Mouse (Mus musculus) CH12.LX (cell line): ENCODE measurements at regions not wholly inside any gene's neighbourhood (a gene's known extent, or its start where the extent isn't known, plus 50 kb on each side); places are given as distances from the start of the nearest gene placed in this dataset.

ENCODE experiments used
- DNase-seq: peaks from one replicate; pipeline ENCODE4 v3.0.0-alpha.2; 2013; ENCODE audit errors: extremely low read depth
- H3K27ac ChIP-seq: 2 replicates; pipeline ENCODE4 v1.5.1; 2012; ENCODE audit warnings: low read depth, mild to moderate bottlenecking, control low read depth, moderate library complexity; ENCODE audit not compliant: insufficient read depth
- H3K27me3 ChIP-seq: replicated peaks from 2 replicates; pipeline ENCODE3; 2012; ENCODE audit warnings: inconsistent platforms
- H3K36me3 ChIP-seq, 2 experiments: replicated peaks in 1 of 2; 2 replicates each; pipeline versions ENCODE3 to v1.6.1; 2012; ENCODE audit warnings: inconsistent platforms in 1 of 2, low read length in 1 of 2, mild to moderate bottlenecking in 1 of 2, mixed read lengths in 1 of 2, moderate library complexity in 1 of 2; ENCODE audit not compliant: control insufficient read depth in 1 of 2, insufficient read depth in 1 of 2
- H3K4me1 ChIP-seq, 2 experiments: 2 replicates each; pipeline ENCODE4 v1.6.1; 2012; ENCODE audit warnings: inconsistent platforms in 1 of 2, moderate library complexity in 1 of 2; ENCODE audit not compliant: insufficient read depth in 2 of 2, control insufficient read depth in 1 of 2
- H3K4me2 ChIP-seq: 2 replicates; pipeline ENCODE4 v1.6.1; 2012; ENCODE audit warnings: low read depth, mild to moderate bottlenecking, control low read depth; ENCODE audit not compliant: poor library complexity, insufficient read depth, severe bottlenecking
- H3K4me3 ChIP-seq, 3 experiments: fragments of 150-350 bp in 1 of 3; sonication (generic) in 1 of 3; replicated peaks in 1 of 3; 2 replicates each; pipeline versions ENCODE3 to v1.5.1; 2011 to 2012; ENCODE audit warnings: low read depth in 2 of 3, low read length in 2 of 3, mild to moderate bottlenecking in 2 of 3, moderate library complexity in 2 of 3, control low read depth in 1 of 3, improper control_type of control experiment in 1 of 3, inconsistent platforms in 1 of 3, mixed read lengths in 1 of 3; ENCODE audit not compliant: poor library complexity in 1 of 3
- H3K79me2 ChIP-seq: replicated peaks from 2 replicates; pipeline ENCODE4 v1.6.1; 2012; ENCODE audit warnings: mild to moderate bottlenecking, moderate library complexity; ENCODE audit not compliant: control insufficient read depth, poor library complexity, insufficient read depth, severe bottlenecking; ENCODE audit errors: extremely low read depth
- H3K9ac ChIP-seq: 2 replicates; pipeline ENCODE4 v1.6.1; 2012; ENCODE audit warnings: low read depth, mild to moderate bottlenecking, control low read depth, moderate library complexity; ENCODE audit not compliant: insufficient read depth
- H3K9me3 ChIP-seq: replicated peaks from 2 replicates; pipeline ENCODE3; 2012; ENCODE audit warnings: low read length, inconsistent platforms, mixed read lengths
- CHD1 ChIP-seq: IDR thresholded peaks from 2 replicates; pipeline ENCODE4 v1.6.1; 2012; ENCODE audit warnings: low read depth, low read length, improper control_type of control experiment, inconsistent platforms
- EP300 ChIP-seq: IDR thresholded peaks from 2 replicates; pipeline ENCODE4 v1.6.1; 2011; ENCODE audit warnings: low read length, improper control_type of control experiment
- ETS1 ChIP-seq: conservative IDR thresholded peaks from 2 replicates; pipeline ENCODE4 v1.6.1; 2012; ENCODE audit warnings: low read depth, mild to moderate bottlenecking, inconsistent platforms, low read length, improper control_type of control experiment, moderate library complexity
- GABPA ChIP-seq: IDR thresholded peaks from 2 replicates; pipeline ENCODE4 v1.6.1; 2012; ENCODE audit warnings: low read depth, low read length, improper control_type of control experiment, inconsistent platforms; ENCODE audit not compliant: insufficient replicate concordance
- IRF4 ChIP-seq: IDR thresholded peaks from 2 replicates; pipeline ENCODE4 v1.6.1; 2014; ENCODE audit warnings: low read depth, mild to moderate bottlenecking, inconsistent platforms, low read length, improper control_type of control experiment
- JUN ChIP-seq: IDR thresholded peaks from 2 replicates; pipeline ENCODE4 v1.6.1; 2011; ENCODE audit warnings: low read depth, mild to moderate bottlenecking, low read length, improper control_type of control experiment, moderate library complexity; ENCODE audit not compliant: insufficient read depth
- JUND ChIP-seq: conservative IDR thresholded peaks from 2 replicates; pipeline ENCODE4 v1.6.1; 2011; ENCODE audit warnings: low read depth, low read length, improper control_type of control experiment
- KAT2A ChIP-seq: IDR thresholded peaks from 2 replicates; pipeline ENCODE4 v1.6.1; 2012; ENCODE audit warnings: low read length, improper control_type of control experiment, inconsistent platforms; ENCODE audit not compliant: insufficient replicate concordance
- MAX ChIP-seq: IDR thresholded peaks from 2 replicates; pipeline ENCODE4 v1.6.1; 2011; ENCODE audit warnings: low read length, improper control_type of control experiment
- MEF2A ChIP-seq: IDR thresholded peaks from 2 replicates; pipeline ENCODE4 v1.6.1; 2014; ENCODE audit warnings: low read depth, mild to moderate bottlenecking, inconsistent platforms, low read length, improper control_type of control experiment, borderline replicate concordance
- MXI1 ChIP-seq: IDR thresholded peaks from 2 replicates; pipeline ENCODE4 v1.6.1; 2011; ENCODE audit warnings: mild to moderate bottlenecking, low read depth, low read length, improper control_type of control experiment
- MYC ChIP-seq: IDR thresholded peaks from 2 replicates; pipeline ENCODE4 v1.6.1; 2011; ENCODE audit warnings: low read depth, mild to moderate bottlenecking, improper control_type of control experiment, low read length
- SIN3A ChIP-seq: IDR thresholded peaks from 2 replicates; pipeline ENCODE4 v1.6.1; 2012; ENCODE audit warnings: low read length, improper control_type of control experiment, inconsistent platforms
- USF1 ChIP-seq: IDR thresholded peaks from 2 replicates; pipeline ENCODE4 v1.6.1; 2014; ENCODE audit warnings: low read depth, mild to moderate bottlenecking, inconsistent platforms, low read length, improper control_type of control experiment
- ZC3H11A ChIP-seq: IDR thresholded peaks from 2 replicates; pipeline ENCODE4 v1.6.1; 2012; ENCODE audit warnings: low read depth, mild to moderate bottlenecking, inconsistent platforms, low read length, improper control_type of control experiment
- dilution Hi-C: fragments of 300-500 bp; cut with MboI; formaldehyde crosslinking; loops from 2 replicates; pipeline ENCODE4 v1.14.3; 2020; ENCODE audit warnings: low sequenced_read_pairs; ENCODE audit not compliant: extremely low pct_unique_long_range_greater_than_20kb, extremely low pct_ligation_motif_present
- in situ Hi-C: fragments of 300-500 bp; cut with MboI; formaldehyde crosslinking; loops from 3 replicates; pipeline ENCODE4 v1.14.3; 2019; ENCODE audit warnings: low sequenced_read_pairs, low pct_ligation_motif_present, low pct_unique_long_range_greater_than_20kb, mixed read lengths

GRCm38 (mm10) chr2:79575074-79575473 lies 60.1 kb upstream of the Itprid2 start:
- in situ Hi-C loops: no loop called here
- TF ChIP-seq KAT2A (no peak), JUN (no peak), GABPA (no peak), MXI1 (no peak), MEF2A (no peak), USF1 (no peak), IRF4 (no peak)
- no peaks in the 10 kb centered on the region for H3K79me2 ChIP-seq
- no peak overlapping the region for H3K4me3 ChIP-seq
- no peak overlapping the region for H3K4me2 ChIP-seq
- H3K9ac ChIP-seq: no peak overlapping the region
- dilution Hi-C loops: no loop called here
- H3K36me3 ChIP-seq: no peaks in the 10 kb centered on the region
- H3K9me3 ChIP-seq: no peaks in the 10 kb centered on the region
- H3K4me1 ChIP-seq: no peaks in the 10 kb centered on the region
- no peak overlapping the region for H3K27ac ChIP-seq
- no peak for DNase-seq
- H3K27me3 ChIP-seq: no peaks in the 10 kb centered on the region

GRCm38 (mm10) chr2:79585022-79585774 lies 50.0 kb upstream of the Itprid2 start:
- H3K4me2 ChIP-seq: no peak overlapping the region
- no peaks in the 10 kb centered on the region for H3K9me3 ChIP-seq
- dilution Hi-C loops (no loop called here), in situ Hi-C loops (loop anchor here (10.0 kb wide), 1 partner anchor 60 kb away; no protein-coding TSS in a partner anchor)
- H3K27me3 ChIP-seq: no peaks in the 10 kb centered on the region
- H3K27ac ChIP-seq: no peak overlapping the region
- no peak overlapping the region for H3K4me3 ChIP-seq
- no peaks in the 10 kb centered on the region for H3K79me2 ChIP-seq
- no peaks in the 10 kb centered on the region for H3K36me3 ChIP-seq
- no peak for TF ChIP-seq MYC
- no peak for TF ChIP-seq JUN
- no peak for TF ChIP-seq MAX
- TF ChIP-seq CHD1: no peak
- TF ChIP-seq EP300: no peak
- TF ChIP-seq SIN3A: no peak
- no peak for TF ChIP-seq JUND
- no peak for TF ChIP-seq ZC3H11A
- no peak for TF ChIP-seq ETS1
- no peak overlapping the region for H3K9ac ChIP-seq
- no peak for DNase-seq
- no peaks in the 10 kb centered on the region for H3K4me1 ChIP-seq
